Mouse (Mus musculus): ENCODE measurements around the gene Nck1. TPM values are rescaled to one million over a fixed set of nuclear protein-coding genes. Genes with fewer than 3 reads are reported as not detected.
A peak's percentile ranks its signal among the peaks of the same experiment; 100 is the strongest.

Nck1 gene
- polyA plus RNA-seq, 1 experiment: 5.7 TPM

DNA sequence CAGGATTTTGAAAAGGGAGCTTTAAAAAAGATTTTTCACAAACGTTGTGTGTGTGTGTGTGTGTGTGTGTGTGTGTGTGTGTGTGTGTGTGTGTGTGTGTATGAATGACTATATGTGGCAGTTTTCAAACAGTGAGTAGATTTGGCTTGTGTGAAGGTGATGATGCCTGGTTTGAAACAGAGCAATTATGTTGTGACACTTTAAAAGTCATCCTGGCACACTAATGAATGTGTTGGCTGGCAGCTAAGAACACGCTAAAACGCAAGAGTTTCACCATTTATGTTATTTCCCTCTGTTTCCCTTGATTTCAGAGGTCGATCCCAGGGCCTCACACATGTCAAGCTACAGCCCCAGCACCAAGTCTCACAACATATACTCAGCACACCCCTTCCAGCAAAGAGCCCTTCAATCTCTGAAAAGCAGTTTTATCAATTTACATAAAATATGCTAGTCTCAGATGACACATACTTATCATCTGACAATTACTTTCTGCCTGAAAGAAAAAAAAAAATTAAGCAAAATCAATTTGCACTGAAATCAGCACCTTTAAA, 12.2 kb upstream of the Nck1 start:
- no peaks in the 10 kb centered on the region for H3K4me1 ChIP-seq (ENCODE audit: control insufficient read depth, insufficient read depth, low read length)
- H3K27me3 ChIP-seq (replicated peaks; ENCODE audit: control insufficient read depth, insufficient read depth, low read length): no peaks in the 10 kb centered on the region
- DNase-seq: no peak
- H3K27ac ChIP-seq (ENCODE audit: insufficient read depth, low read depth, low read length): no peak overlapping the region
- TF ChIP-seq POLR2A (IDR thresholded peaks at IDR 0.05; ENCODE audit: low read depth, low read length): no peak
- TF ChIP-seq CTCF (conservative IDR thresholded peaks at IDR 0.05; ENCODE audit: insufficient read depth, insufficient read length, low read depth, low read length): no peak
- H3K4me3 ChIP-seq (ENCODE audit: insufficient read depth, low read depth, low read length): no peak overlapping the region
- no peaks in the 10 kb centered on the region for H3K36me3 ChIP-seq (ENCODE audit: control insufficient read depth, insufficient read depth, low read length)
- WGBS: 82% methylated on average over 4 of the region's 4 CpGs

DNA sequence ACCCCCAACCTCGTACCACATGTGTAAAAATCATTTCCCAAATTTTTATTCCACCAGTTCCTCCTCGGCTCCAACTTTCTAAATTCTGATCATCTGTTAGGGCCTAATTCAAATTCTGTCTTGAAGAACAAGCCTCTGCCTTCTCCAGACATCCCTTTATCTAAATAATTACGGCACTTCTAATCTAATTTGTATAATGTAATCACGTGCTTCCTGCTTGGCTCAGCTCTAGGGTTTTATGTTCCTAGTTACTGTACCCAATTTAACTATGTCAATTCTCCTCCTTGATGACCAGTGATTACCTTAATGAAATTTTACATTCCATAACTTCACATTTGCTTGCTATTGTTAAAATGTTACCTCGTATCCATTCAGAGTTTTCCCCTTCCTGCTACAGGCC, 9.8 kb upstream of the Nck1 start:
- TF ChIP-seq POLR2A (IDR thresholded peaks at IDR 0.05; ENCODE audit: low read depth, low read length) (no peak), CTCF (conservative IDR thresholded peaks at IDR 0.05; ENCODE audit: insufficient read depth, insufficient read length, low read depth, low read length) (no peak)
- H3K27me3 ChIP-seq (replicated peaks; ENCODE audit: control insufficient read depth, insufficient read depth, low read length): no peaks in the 10 kb centered on the region
- H3K27ac ChIP-seq (ENCODE audit: insufficient read depth, low read depth, low read length): no peak overlapping the region
- no peaks in the 10 kb centered on the region for H3K36me3 ChIP-seq (ENCODE audit: control insufficient read depth, insufficient read depth, low read length)
- H3K4me1 ChIP-seq (ENCODE audit: control insufficient read depth, insufficient read depth, low read length): no peaks in the 10 kb centered on the region
- no peak overlapping the region for H3K4me3 ChIP-seq (ENCODE audit: insufficient read depth, low read depth, low read length)
- 77% methylated on average over 5 of the region's 5 CpGs for WGBS
- no peak for DNase-seq

DNA sequence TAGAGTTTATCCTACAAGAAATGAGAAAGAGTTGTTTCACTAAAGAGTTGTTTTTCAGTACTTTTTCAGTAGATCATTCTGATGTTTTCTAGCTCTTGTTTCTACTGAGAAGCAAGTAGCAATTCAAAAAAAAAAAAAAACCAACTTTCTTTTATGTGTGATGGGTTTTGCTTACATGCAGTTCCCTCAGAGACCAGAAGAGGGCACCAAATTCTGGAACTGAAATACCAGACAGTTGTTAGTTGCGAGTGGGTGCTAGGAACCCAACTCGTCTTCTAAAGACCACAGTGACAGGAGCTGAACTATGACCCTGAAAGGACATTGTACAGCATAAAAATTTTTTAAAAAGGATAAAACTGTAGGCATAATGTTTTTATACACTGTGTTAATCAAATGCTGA, 2.4 kb upstream of the Nck1 start:
- Histone ChIP-seq H3K27me3 (replicated peaks; ENCODE audit: control insufficient read depth, insufficient read depth, low read length) (no peaks in the 10 kb centered on the region), H3K27ac (ENCODE audit: insufficient read depth, low read depth, low read length) (no peak overlapping the region), H3K4me1 (ENCODE audit: control insufficient read depth, insufficient read depth, low read length) (no peaks in the 10 kb centered on the region; the same call in 1 of the 2 replicates), H3K36me3 (ENCODE audit: control insufficient read depth, insufficient read depth, low read length) (no peaks in the 10 kb centered on the region), H3K4me3 (ENCODE audit: insufficient read depth, low read depth, low read length) (no peak overlapping the region)
- WGBS: 98% methylated on average over 2 of the region's 2 CpGs
- no peak for DNase-seq
- TF ChIP-seq POLR2A (IDR thresholded peaks at IDR 0.05; ENCODE audit: low read depth, low read length) (no peak), CTCF (conservative IDR thresholded peaks at IDR 0.05; ENCODE audit: insufficient read depth, insufficient read length, low read depth, low read length) (no peak)

DNA sequence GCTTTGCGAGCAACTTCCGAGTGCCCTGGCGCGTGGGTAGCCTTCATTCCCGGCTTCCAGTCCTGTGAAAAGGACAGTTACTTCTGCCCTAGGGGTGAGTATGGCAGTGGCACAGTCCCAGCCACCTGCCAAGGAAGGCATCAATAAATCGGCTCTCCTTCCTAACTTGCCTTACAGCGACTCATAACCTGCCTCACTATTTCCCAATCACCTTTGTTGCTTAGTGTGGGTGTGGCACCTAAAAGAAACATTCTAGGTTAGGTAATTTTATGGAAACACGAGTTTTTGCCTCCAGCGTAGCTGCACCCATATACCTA, 618 bp upstream of the Nck1 start:
- Histone ChIP-seq H3K36me3 (ENCODE audit: control insufficient read depth, insufficient read depth, low read length) (no peaks in the 10 kb centered on the region), H3K27me3 (replicated peaks; ENCODE audit: control insufficient read depth, insufficient read depth, low read length) (no peaks in the 10 kb centered on the region), H3K27ac (ENCODE audit: insufficient read depth, low read depth, low read length) (peak overlapping the region; percentile 75), H3K4me1 (ENCODE audit: control insufficient read depth, insufficient read depth, low read length) (no peaks in the 10 kb centered on the region; the same call in 1 of the 2 replicates), H3K4me3 (ENCODE audit: insufficient read depth, low read depth, low read length) (peak overlapping the region; percentile 86)
- no peak for TF ChIP-seq POLR2A (IDR thresholded peaks at IDR 0.05; ENCODE audit: low read depth, low read length)
- 0 out of 2 replicates have a peak, but pooled peaks have one; percentile 17 for TF ChIP-seq CTCF (conservative IDR thresholded peaks at IDR 0.05; ENCODE audit: insufficient read depth, insufficient read length, low read depth, low read length)
- no peak for DNase-seq
- WGBS: 4% methylated on average over 9 of the region's 9 CpGs

DNA sequence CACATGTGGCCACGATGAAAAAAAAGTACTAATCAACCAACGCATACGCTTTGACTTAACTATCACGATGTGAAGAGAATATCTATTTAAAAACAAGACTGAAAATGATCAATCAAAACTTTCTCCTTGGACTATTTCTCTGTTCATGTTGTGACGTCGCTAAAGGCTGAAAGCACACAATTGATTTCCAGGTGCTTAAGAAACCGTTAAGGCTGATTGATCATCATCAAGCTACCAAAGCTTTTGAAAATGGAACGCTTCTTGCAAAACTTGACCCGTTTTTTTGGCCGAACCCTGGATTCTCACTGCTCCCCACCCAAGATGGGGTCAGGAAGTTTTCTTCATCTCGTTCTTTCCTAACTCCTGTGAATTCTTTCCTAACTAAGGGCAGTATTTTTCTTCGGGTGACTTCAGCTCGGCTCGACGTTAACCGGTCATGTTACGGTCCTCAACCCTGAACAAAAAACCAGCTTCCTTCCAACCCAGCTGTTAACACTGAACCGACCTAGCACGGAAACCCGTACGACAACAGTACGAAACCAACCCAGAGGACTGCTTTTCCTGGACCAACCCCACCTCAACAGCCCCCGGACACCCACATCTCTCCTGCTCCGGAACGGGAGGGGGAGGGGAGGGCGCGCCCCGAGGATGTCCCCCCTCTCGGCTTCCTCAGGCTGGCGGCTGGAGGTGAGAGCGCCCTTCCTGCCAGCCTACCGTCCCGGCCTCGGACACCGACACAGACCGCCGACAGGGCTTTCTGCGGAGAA, 803 bp downstream of the Nck1 start:
- TF ChIP-seq CTCF (conservative IDR thresholded peaks at IDR 0.05; ENCODE audit: insufficient read depth, insufficient read length, low read depth, low read length): no peak
- no peak for TF ChIP-seq POLR2A (IDR thresholded peaks at IDR 0.05; ENCODE audit: low read depth, low read length)
- Histone ChIP-seq H3K27ac (ENCODE audit: insufficient read depth, low read depth, low read length) (peak overlapping the region; percentile 97), H3K36me3 (ENCODE audit: control insufficient read depth, insufficient read depth, low read length) (no peaks in the 10 kb centered on the region), H3K27me3 (replicated peaks; ENCODE audit: control insufficient read depth, insufficient read depth, low read length) (no peaks in the 10 kb centered on the region), H3K4me3 (ENCODE audit: insufficient read depth, low read depth, low read length) (peak overlapping the region; percentile 91), H3K4me1 (ENCODE audit: control insufficient read depth, insufficient read depth, low read length) (no peaks in the 10 kb centered on the region; the same call in 1 of the 2 replicates)
- under 1% methylated on average over 38 of the region's 38 CpGs for WGBS
- DNase-seq: no peak

DNA sequence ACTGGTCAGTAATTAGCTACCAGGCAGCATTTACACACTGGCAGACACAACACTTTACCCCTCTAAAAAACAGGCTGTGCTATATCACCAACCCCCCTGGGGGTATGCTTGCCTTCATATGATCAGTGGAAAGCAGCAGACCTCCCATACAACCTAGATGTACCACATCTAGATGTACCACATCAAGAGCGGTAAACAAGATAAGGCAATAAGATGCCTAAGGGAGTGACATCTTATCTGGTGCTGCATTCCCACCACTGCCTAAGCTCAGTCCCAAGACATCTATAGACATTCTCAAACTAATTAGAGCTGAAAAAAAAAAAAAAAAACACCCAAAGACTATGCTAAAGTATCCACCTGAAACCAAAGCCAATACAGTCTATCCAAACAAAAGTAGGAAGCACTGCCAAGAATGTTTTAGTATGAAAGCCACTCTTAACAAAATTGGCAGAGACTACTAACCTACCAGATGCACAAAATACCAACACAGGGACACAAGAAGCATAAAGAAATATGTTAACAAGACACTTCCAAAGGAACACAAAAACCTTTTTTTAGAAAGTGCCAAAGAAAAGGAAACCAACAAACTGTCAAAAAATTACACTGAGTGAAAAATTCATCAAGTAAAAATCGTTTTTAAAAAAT, 10.2 kb downstream of the Nck1 start:
- TF ChIP-seq CTCF (conservative IDR thresholded peaks at IDR 0.05; ENCODE audit: insufficient read depth, insufficient read length, low read depth, low read length): no peak
- TF ChIP-seq POLR2A (IDR thresholded peaks at IDR 0.05; ENCODE audit: low read depth, low read length): no peak
- H3K27me3 ChIP-seq (replicated peaks; ENCODE audit: control insufficient read depth, insufficient read depth, low read length): no peaks in the 10 kb centered on the region
- WGBS: 86% methylated on average over 2 of the region's 2 CpGs
- H3K4me1 ChIP-seq (ENCODE audit: control insufficient read depth, insufficient read depth, low read length): 0 out of 2 replicates have a peak, but pooled peaks cover 2% of the 10 kb centered on the region
- no peak overlapping the region for H3K4me3 ChIP-seq (ENCODE audit: insufficient read depth, low read depth, low read length)
- DNase-seq: no peak
- no peak overlapping the region for H3K27ac ChIP-seq (ENCODE audit: insufficient read depth, low read depth, low read length)
- H3K36me3 ChIP-seq (ENCODE audit: control insufficient read depth, insufficient read depth, low read length): no peaks in the 10 kb centered on the region

DNA sequence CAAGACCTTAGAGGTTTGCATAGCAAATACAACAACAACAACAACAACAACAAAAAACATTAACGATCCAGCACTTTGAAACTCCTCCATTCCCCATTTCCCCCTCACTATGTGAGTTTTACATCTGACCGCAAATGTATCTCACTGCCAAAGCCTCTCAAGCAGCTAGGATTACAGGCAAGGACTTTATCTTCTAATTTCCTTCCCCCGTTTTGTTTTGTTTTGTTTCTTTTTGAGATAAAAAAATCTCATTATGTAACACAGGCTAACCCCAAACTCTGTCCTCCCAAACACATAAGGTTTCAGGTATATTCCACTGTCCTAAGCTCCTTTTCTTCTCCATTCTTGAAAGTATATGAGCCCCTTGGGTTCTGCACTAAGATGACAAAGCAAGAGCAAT, 11.2 kb downstream of the Nck1 start:
- TF ChIP-seq CTCF (conservative IDR thresholded peaks at IDR 0.05; ENCODE audit: insufficient read depth, insufficient read length, low read depth, low read length): no peak
- TF ChIP-seq POLR2A (IDR thresholded peaks at IDR 0.05; ENCODE audit: low read depth, low read length): no peak
- no peaks in the 10 kb centered on the region for H3K36me3 ChIP-seq (ENCODE audit: control insufficient read depth, insufficient read depth, low read length)
- no peak overlapping the region for H3K27ac ChIP-seq (ENCODE audit: insufficient read depth, low read depth, low read length)
- 0 out of 2 replicates have a peak, but pooled peaks cover 2% of the 10 kb centered on the region for H3K4me1 ChIP-seq (ENCODE audit: control insufficient read depth, insufficient read depth, low read length)
- no peak overlapping the region for H3K4me3 ChIP-seq (ENCODE audit: insufficient read depth, low read depth, low read length)
- WGBS: 76% methylated on average over 3 of the region's 3 CpGs
- no peaks in the 10 kb centered on the region for H3K27me3 ChIP-seq (replicated peaks; ENCODE audit: control insufficient read depth, insufficient read depth, low read length)
- no peak for DNase-seq

Measured in kidney, adult 2 months (tissue).